Comparison of ENCODE assay signal across 8 mouse cellular contexts in the genomic region with DNA sequence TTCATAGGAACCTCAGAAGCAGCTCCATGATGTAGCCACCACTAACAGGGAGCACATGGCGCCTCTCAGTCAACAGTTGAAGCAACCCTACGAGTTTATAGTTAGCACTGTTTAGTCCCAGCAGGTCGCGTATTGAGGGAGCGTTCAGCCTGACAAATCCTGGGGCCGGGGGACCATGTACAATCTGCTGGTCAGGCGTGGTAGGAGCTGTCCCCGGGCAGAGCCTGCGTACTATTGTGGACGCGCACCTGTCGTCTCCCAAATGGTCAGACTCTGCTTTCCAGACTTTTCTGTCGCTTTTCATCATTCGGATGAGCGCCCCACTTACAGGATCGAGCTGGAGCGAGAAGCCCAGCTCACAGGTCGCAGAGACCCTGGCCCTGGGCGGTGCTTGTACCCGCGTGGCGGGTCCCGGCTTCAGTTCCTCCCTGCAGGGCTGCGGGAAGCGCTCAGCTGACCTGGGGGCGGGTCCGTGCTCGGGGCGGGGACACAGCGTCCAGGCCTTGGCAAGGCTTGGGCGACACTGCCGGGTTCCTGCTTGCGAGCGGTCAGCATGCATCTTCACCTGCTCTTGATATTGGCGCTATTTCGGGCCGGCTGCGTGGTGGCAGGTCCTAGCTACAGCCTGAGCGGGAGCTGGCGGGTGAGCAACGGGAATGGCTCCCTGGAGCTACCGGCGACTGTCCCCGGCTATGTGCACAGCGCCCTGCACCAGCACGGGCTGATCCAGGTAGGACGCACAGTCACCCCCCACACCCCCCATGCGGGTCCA. TPM values are rescaled to one million over a fixed set of nuclear protein-coding genes. Genes with fewer than 3 reads are reported as not detected.
DNase-seq lines count a peak whose midpoint lies in the region; ATAC-seq and TF ChIP-seq lines count a peak whose summit lies in the region.

Gene Manba (plus strand): TSS at position 484 of the 772 bp plus-strand sequence.

- dilution Hi-C loops in CH12.LX (cut with MboI; ENCODE audit: extremely low pct_ligation_motif_present, extremely low pct_unique_long_range_greater_than_20kb, low sequenced_read_pairs), result no loop called here

- intact Hi-C loops in heart, postnatal 25 days (cut with DNase I), result loop anchor here (2.0 kb wide), 1 partner anchor 17 kb away; no protein-coding TSS in a partner anchor

- H3K27me3 ChIP-seq in CH12.LX (replicated peaks), result no peaks in the 10 kb centered on the region
- H3K27me3 ChIP-seq in forebrain, embryonic 13.5 days, result no peaks in the 10 kb centered on the region
- no peaks in the 10 kb centered on the region for H3K27me3 ChIP-seq in lung, embryonic 15.5 days

- H3K4me2 ChIP-seq in CH12.LX (ENCODE audit: insufficient read depth, low read depth, poor library complexity, severe bottlenecking), result peak within 1 kb of the TSS; percentile 72
- H3K4me2 ChIP-seq in forebrain, embryonic 13.5 days, result peak within 1 kb of the TSS; percentile 99
- peak within 1 kb of the TSS; percentile 94 for H3K4me2 ChIP-seq in lung, embryonic 15.5 days

- DNase-seq in CH12.LX (ENCODE audit: extremely low read depth), result peak; percentile 84
- peak; percentile 57 for DNase-seq in heart, postnatal 25 days (ENCODE audit: low spot score)
- peak; percentile 46 to 63 for DNase-seq in layer of hippocampus, adult 2 months (ENCODE audit: low spot score in 2 of 2)
- DNase-seq in thymus, adult 18-20 months, result peak; percentile 58

- peak; percentile 89 for TF ChIP-seq POLR2A in CH12.LX (IDR thresholded peaks at IDR 0.05; ENCODE audit: low read depth, low read length)
- TF ChIP-seq POLR2A in olfactory bulb, adult 2 months (IDR thresholded peaks at IDR 0.05; ENCODE audit: insufficient read depth, low read depth, low read length), result no peak

- in situ Hi-C loops in CH12.LX (cut with MboI; ENCODE audit: low pct_ligation_motif_present, low pct_unique_long_range_greater_than_20kb, low sequenced_read_pairs), result no loop called here

- H3K4me1 ChIP-seq in CH12.LX (ENCODE audit: control insufficient read depth in 1 of 2, insufficient read depth in 2 of 2), result peaks cover 6 to 36% of the 10 kb centered on the region in 2 experiments
- H3K4me1 ChIP-seq in forebrain, embryonic 13.5 days, result peaks cover 6% of the 10 kb centered on the region; the same call in 1 of the 2 replicates
- no peaks in the 10 kb centered on the region for H3K4me1 ChIP-seq in lung, embryonic 15.5 days
- H3K4me1 ChIP-seq in olfactory bulb, adult 2 months (ENCODE audit: control insufficient read depth, insufficient read depth, low read length), result peaks cover 4% of the 10 kb centered on the region

- peak within 1 kb of the TSS; percentile 65 to 89 (median 74) for H3K4me3 ChIP-seq in CH12.LX (replicated peaks in 1 of 3; ENCODE audit: low read depth in 2 of 3, low read length in 2 of 3, poor library complexity in 1 of 3)
- peak within 1 kb of the TSS; percentile 63 for H3K4me3 ChIP-seq in forebrain, embryonic 13.5 days
- peak within 1 kb of the TSS; percentile 85 for H3K4me3 ChIP-seq in layer of hippocampus, adult 2 months
- peak within 1 kb of the TSS; percentile 62 for H3K4me3 ChIP-seq in lung, embryonic 15.5 days
- peak within 1 kb of the TSS; percentile 53 for H3K4me3 ChIP-seq in olfactory bulb, adult 2 months (ENCODE audit: insufficient read depth, low read depth, low read length)

- H3K27ac ChIP-seq in CH12.LX (ENCODE audit: insufficient read depth, low read depth), result peak within 1 kb of the TSS; percentile 9; the same call in 1 of the 2 replicates
- H3K27ac ChIP-seq in forebrain, embryonic 13.5 days, result no peak within 1 kb of the TSS
- H3K27ac ChIP-seq in layer of hippocampus, adult 2 months, result peak within 1 kb of the TSS; percentile 73
- no peak within 1 kb of the TSS for H3K27ac ChIP-seq in lung, embryonic 15.5 days
- H3K27ac ChIP-seq in olfactory bulb, adult 2 months (ENCODE audit: insufficient read depth, low read depth, low read length), result no peak within 1 kb of the TSS

- WGBS in forebrain, embryonic 13.5 days, result 2% methylated on average over 48 of the region's 48 CpGs
- WGBS in lung, embryonic 15.5 days, result 2% methylated on average over 48 of the region's 48 CpGs
- 2% methylated on average over 48 of the region's 48 CpGs for WGBS in olfactory bulb, adult 2 months

- peaks cover 8% of the 10 kb centered on the region for H3K79me2 ChIP-seq in CH12.LX (replicated peaks; ENCODE audit: control insufficient read depth, extremely low read depth, insufficient read depth, poor library complexity, severe bottlenecking)

- H3K36me3 ChIP-seq in CH12.LX (replicated peaks in 1 of 2; ENCODE audit: control insufficient read depth in 1 of 2, insufficient read depth in 1 of 2, low read length in 1 of 2), result peaks cover 0 to 49% of the 10 kb centered on the region in 2 experiments
- no peaks in the 10 kb centered on the region for H3K36me3 ChIP-seq in forebrain, embryonic 13.5 days (ENCODE audit: poor library complexity, severe bottlenecking)
- no peaks in the 10 kb centered on the region for H3K36me3 ChIP-seq in lung, embryonic 15.5 days

- TF ChIP-seq EP300 in CH12.LX (IDR thresholded peaks at IDR 0.05; ENCODE audit: low read length), result no peak

- no peak for TF ChIP-seq RAD21 in CH12.LX (IDR thresholded peaks at IDR 0.05; ENCODE audit: low read depth, low read length)

- H3K9ac ChIP-seq in CH12.LX (ENCODE audit: insufficient read depth, low read depth), result peak within 1 kb of the TSS; percentile 47
- peak within 1 kb of the TSS; percentile 74 for H3K9ac ChIP-seq in forebrain, embryonic 13.5 days
- H3K9ac ChIP-seq in lung, embryonic 15.5 days, result peak within 1 kb of the TSS; percentile 44

- H3K9me3 ChIP-seq in CH12.LX (replicated peaks; ENCODE audit: low read length), result no peaks in the 10 kb centered on the region
- no peaks in the 10 kb centered on the region for H3K9me3 ChIP-seq in forebrain, embryonic 13.5 days (replicated peaks)
- no peaks in the 10 kb centered on the region for H3K9me3 ChIP-seq in lung, embryonic 15.5 days

- ATAC-seq in cerebellum, adult (ENCODE audit: insufficient number of reproducible peaks, low FRiP score, low TSS enrichment), result peak; percentile 93
- peak; percentile 93 for ATAC-seq in forebrain, embryonic 13.5 days
- peak; percentile 95 for ATAC-seq in lung, embryonic 15.5 days (ENCODE audit: borderline replicate concordance, extremely low read depth, low FRiP score, low TSS enrichment)

- TF ChIP-seq CTCF in CH12.LX (conservative IDR thresholded peaks at IDR 0.05 in 1 of 2, IDR thresholded peaks at IDR 0.05 in 1 of 2; ENCODE audit: low read depth in 2 of 2, low read length in 2 of 2), result 0 out of 4 replicates have a peak, but pooled peaks of 1 of the 2 experiments have one; percentile 16
- 0 out of 2 replicates have a peak, but pooled peaks have one; percentile 6 for TF ChIP-seq CTCF in layer of hippocampus, adult 2 months (conservative IDR thresholded peaks at IDR 0.05)
- TF ChIP-seq CTCF in olfactory bulb, adult 2 months (IDR thresholded peaks at IDR 0.05; ENCODE audit: insufficient read depth, low read depth, low read length), result no peak

TF ChIP-seq in CH12.LX, 34 proteins besides CTCF, POLR2A, EP300 and RAD21 (continues in another document):
- TF ChIP-seq MAX (IDR thresholded peaks at IDR 0.05; ENCODE audit: low read length) (peak; percentile 77), ZNF384 (IDR thresholded peaks at IDR 0.05; ENCODE audit: low read depth, low read length) (no peak), MAZ (IDR thresholded peaks at IDR 0.05; ENCODE audit: low read depth, low read length) (peak; percentile 34; the same call in 1 of the 2 replicates), MEF2A (IDR thresholded peaks at IDR 0.05; ENCODE audit: borderline replicate concordance, low read depth, low read length) (no peak; the same call in none of the 2 replicates), CHD1 (IDR thresholded peaks at IDR 0.05; ENCODE audit: low read depth, low read length) (no peak), JUN (IDR thresholded peaks at IDR 0.05; ENCODE audit: insufficient read depth, low read depth, low read length) (no peak), PAX5 (IDR thresholded peaks at IDR 0.05; ENCODE audit: low read length) (no peak), ELF1 (IDR thresholded peaks at IDR 0.05; ENCODE audit: low read depth, low read length) (peak; percentile 61), TCF12 (IDR thresholded peaks at IDR 0.05; ENCODE audit: low read depth, low read length) (peak; percentile 59; the same call in 1 of the 2 replicates), NRF1 (IDR thresholded peaks at IDR 0.05; ENCODE audit: low read depth, low read length) (0 out of 2 replicates have a peak, but pooled peaks have one; percentile 14), UBTF (IDR thresholded peaks at IDR 0.05; ENCODE audit: low read depth, low read length) (peak; percentile 60; the same call in 1 of the 2 replicates), MXI1 (IDR thresholded peaks at IDR 0.05; ENCODE audit: low read depth, low read length) (peak; percentile 95), ZC3H11A (IDR thresholded peaks at IDR 0.05; ENCODE audit: low read depth, low read length) (no peak), SIN3A (IDR thresholded peaks at IDR 0.05; ENCODE audit: low read length) (peak; percentile 99), GABPA (IDR thresholded peaks at IDR 0.05; ENCODE audit: insufficient replicate concordance, low read depth, low read length) (no peak), TBP (conservative IDR thresholded peaks at IDR 0.05; ENCODE audit: low read depth, low read length) (0 out of 2 replicates have a peak, but pooled peaks have one; percentile 8), E2F4 (IDR thresholded peaks at IDR 0.05; ENCODE audit: insufficient replicate concordance, low read depth, low read length) (no peak), HCFC1 (IDR thresholded peaks at IDR 0.05; ENCODE audit: low read depth, low read length) (peak; percentile 52), POLR2AphosphoS2 (IDR thresholded peaks at IDR 0.05; ENCODE audit: low read depth, low read length) (peak; percentile 75; the same call in 1 of the 2 replicates), NELFE (IDR thresholded peaks at IDR 0.05; ENCODE audit: low read depth, low read length) (peak; percentile 87), MYC (IDR thresholded peaks at IDR 0.05; ENCODE audit: low read depth, low read length) (peak; percentile 78), MAFK (IDR thresholded peaks at IDR 0.05; ENCODE audit: insufficient replicate concordance, low read length) (no peak), USF1 (IDR thresholded peaks at IDR 0.05; ENCODE audit: low read depth, low read length) (peak; percentile 72)

RNA-seq across cellular contexts. Expression of gene Manba, which starts in this region (rescaled TPM):
- 32.3 and 35.2 TPM in 2 replicates for total RNA-seq in CH12.LX (2012; rRNA removed)
- 30.9 and 36.4 TPM in 2 replicates for total RNA-seq in CH12.LX (2014; rRNA removed)
- polyA plus RNA-seq in CH12.LX (2012; ENCODE audit: insufficient read length, low read depth), result 29.8 and 31.5 TPM in 2 replicates
- polyA plus RNA-seq in forebrain, embryonic 13.5 days (2015; fragmentation: Nextera tagmentation; extraction: Ambion mirVana), result 2.8 and 3.1 TPM in 2 replicates
- total RNA-seq in heart, postnatal 25 days (2021), result 10 to 100 TPM; 18.4 to 18.8 TPM
- 1 to 10 TPM; 8.3 to 9.7 TPM for total RNA-seq in layer of hippocampus, adult 2 months (2021)
- 10.8 TPM in 2 replicates for polyA plus RNA-seq in lung, embryonic 15.5 days (2015; fragmentation: Nextera tagmentation; extraction: Ambion mirVana)
- not detected in 2 replicates for polyA plus RNA-seq in olfactory bulb, adult 2 months (2012; ENCODE audit: insufficient read depth, insufficient read length, low replicate concordance, missing spikeins)

Comparison
In these comparisons a context has a peak if more than half of its experiments do, and no peak if none do; other contexts are left out.
1. H3K27ac ChIP-seq: peak in CH12.LX (single experiment) and layer of hippocampus, adult 2 months (single experiment); none in forebrain, embryonic 13.5 days (single experiment), lung, embryonic 15.5 days (single experiment) and olfactory bulb, adult 2 months (single experiment).
2. Peak in every context shown above with its lines, with median percentiles within 50 percentile points of each other: DNase-seq, H3K4me2 ChIP-seq, H3K4me3 ChIP-seq, H3K9ac ChIP-seq and ATAC-seq.